17 mouse cellular contexts compared by ENCODE assay signal in genomic region chr7:144266745-144267144, GRCm38 (mm10).
DNase-seq lines count a peak whose midpoint lies in the region; ATAC-seq and TF ChIP-seq lines count a peak whose summit lies in the region.
"Had no signal": no experiment of that assay in that cellular context is flagged by ENCODE, and none has a peak within 500 bp of the region (broad histone marks: within the 10 kb centered on the region; RNA-seq: fewer than 3 reads in every experiment).

No protein-coding gene starts in this region.

- no peak for TF ChIP-seq CTCF in lung, postnatal 0 days (IDR thresholded peaks at IDR 0.05)

- DNase-seq in kidney, adult 18-20 months, result no peak
- DNase-seq in lung, postnatal 36 days, result peak; percentile 10
- DNase-seq in lung, postnatal 0 days (ENCODE audit: low spot score), result no peak
- DNase-seq in kidney, postnatal 36 days, result peak; percentile 16 to 29
- DNase-seq in right cerebral cortex, postnatal 10 days (ENCODE audit: low spot score in 2 of 2), result no peak
- DNase-seq: adrenal gland, adult 2 months; adrenal gland, postnatal 25 days; cerebellum, adult 18-20 months; cerebellum, adult 9-11 months; cerebellum, postnatal 36 days; gastrocnemius, adult 2 months; gastrocnemius, postnatal 25 days had no signal

- no peaks in the 10 kb centered on the region for H3K27me3 ChIP-seq in kidney, embryonic 14.5 days (ENCODE audit: control insufficient read depth, insufficient read depth, low read length)
- H3K27me3 ChIP-seq in lung, postnatal 0 days (replicated peaks; ENCODE audit: insufficient read depth, low read length), result no peaks in the 10 kb centered on the region
- H3K27me3 ChIP-seq in kidney, embryonic 16.5 days (ENCODE audit: insufficient read depth, low read length), result no peaks in the 10 kb centered on the region
- H3K27me3 ChIP-seq: heart, embryonic 12.5 days had no signal

- H3K27ac ChIP-seq in kidney, embryonic 14.5 days (ENCODE audit: low read depth, low read length), result no peak overlapping the region; the same call in 1 of the 2 replicates
- H3K27ac ChIP-seq in lung, postnatal 0 days (ENCODE audit: low read length), result no peak overlapping the region
- H3K27ac ChIP-seq in kidney, embryonic 16.5 days (ENCODE audit: low read length), result 0 out of 2 replicates have a peak overlapping the region, but pooled peaks have one; percentile 19
- H3K27ac ChIP-seq: gastrocnemius, adult 2 months; hindbrain, embryonic 10.5 days had no signal

- no peaks in the 10 kb centered on the region for H3K36me3 ChIP-seq in kidney, embryonic 14.5 days (ENCODE audit: control insufficient read depth, insufficient read depth, low read length)
- H3K36me3 ChIP-seq in lung, postnatal 0 days (ENCODE audit: insufficient read depth, low read length), result no peaks in the 10 kb centered on the region
- H3K36me3 ChIP-seq in kidney, embryonic 16.5 days (ENCODE audit: insufficient read depth, low read length), result no peaks in the 10 kb centered on the region
- H3K36me3 ChIP-seq: heart, embryonic 12.5 days; hindbrain, embryonic 10.5 days had no signal

- no peak for TF ChIP-seq EP300 in lung, postnatal 0 days (IDR thresholded peaks at IDR 0.05)

- no peak overlapping the region for H3K4me3 ChIP-seq in kidney, embryonic 14.5 days (ENCODE audit: low read length)
- H3K4me3 ChIP-seq in lung, postnatal 0 days (ENCODE audit: low read depth, low read length), result no peak overlapping the region
- H3K4me3 ChIP-seq in kidney, embryonic 16.5 days (ENCODE audit: low read length), result no peak overlapping the region
- H3K4me3 ChIP-seq: gastrocnemius, adult 2 months; heart, embryonic 12.5 days; hindbrain, embryonic 10.5 days had no signal

- ATAC-seq in kidney, embryonic 14.5 days (ENCODE audit: low FRiP score, low TSS enrichment), result peak; percentile 60; the same call in 1 of the 2 replicates
- ATAC-seq in lung, postnatal 0 days, result no peak
- ATAC-seq in kidney, embryonic 16.5 days (ENCODE audit: low FRiP score, low TSS enrichment), result peak; percentile 83
- ATAC-seq: forebrain, embryonic 14.5 days had no signal

- no peaks in the 10 kb centered on the region for H3K9me3 ChIP-seq in kidney, embryonic 14.5 days (ENCODE audit: control insufficient read depth, low read length)
- H3K9me3 ChIP-seq in lung, postnatal 0 days (ENCODE audit: low read length), result no peaks in the 10 kb centered on the region
- no peaks in the 10 kb centered on the region for H3K9me3 ChIP-seq in kidney, embryonic 16.5 days (ENCODE audit: low read length)
- H3K9me3 ChIP-seq: heart, embryonic 12.5 days; hindbrain, embryonic 10.5 days had no signal

- WGBS in kidney, embryonic 14.5 days, result 47% methylated on average over 7 of the region's 7 CpGs
- WGBS in lung, postnatal 0 days, result 40% methylated on average over 7 of the region's 7 CpGs
- 43% methylated on average over 7 of the region's 7 CpGs for WGBS in kidney, embryonic 16.5 days

- H3K9ac ChIP-seq in kidney, embryonic 14.5 days (ENCODE audit: low read depth, low read length), result no peak overlapping the region
- H3K9ac ChIP-seq in lung, postnatal 0 days (replicated peaks; ENCODE audit: low read depth), result no peak overlapping the region
- H3K9ac ChIP-seq in kidney, embryonic 16.5 days (replicated peaks; ENCODE audit: low read length), result no peak overlapping the region
- H3K9ac ChIP-seq: heart, embryonic 12.5 days had no signal

- peaks cover 3% of the 10 kb centered on the region; the same call in 1 of the 2 replicates for H3K4me1 ChIP-seq in kidney, embryonic 14.5 days (ENCODE audit: control insufficient read depth, insufficient read depth, low read length)
- H3K4me1 ChIP-seq in lung, postnatal 0 days (ENCODE audit: insufficient read depth, low read depth, low read length), result no peaks in the 10 kb centered on the region
- H3K4me1 ChIP-seq in kidney, embryonic 16.5 days (ENCODE audit: insufficient read depth, low read length), result peaks cover 6% of the 10 kb centered on the region; the same call in 1 of the 2 replicates
- H3K4me1 ChIP-seq: heart, embryonic 12.5 days had no signal

- no peak overlapping the region for H3K4me2 ChIP-seq in kidney, embryonic 14.5 days (replicated peaks; ENCODE audit: low read depth, low read length)
- no peak overlapping the region for H3K4me2 ChIP-seq in lung, postnatal 0 days (replicated peaks; ENCODE audit: low read depth, low read length)
- H3K4me2 ChIP-seq in kidney, embryonic 16.5 days (replicated peaks; ENCODE audit: low read depth, low read length), result no peak overlapping the region
- H3K4me2 ChIP-seq: heart, embryonic 12.5 days had no signal

Comparison
In these comparisons a context has a peak if more than half of its experiments do, and no peak if none do; other contexts are left out.
1. DNase-seq: peak in lung, postnatal 36 days (single experiment) and kidney, postnatal 36 days (2 of 2); none in kidney, adult 18-20 months (single experiment), lung, postnatal 0 days (single experiment) and right cerebral cortex, postnatal 10 days (0 of 2).